Mouse (Mus musculus) CD4-positive naive resting alpha-beta T cell, adult 57 days (primary cell): Measurements from ENCODE around the gene Dnttip2. TPM values are rescaled to one million over a fixed set of nuclear protein-coding genes. Genes with fewer than 3 reads are reported as not detected.

Experiments used
- total RNA-seq: library from RNA; stranded (reverse); gene quantifications from one replicate; pipeline ENCODE4 v1.2.4, GENCODE M21; 2023

Gene Dnttip2
- total RNA-seq = 93.8 TPM

GRCm38 (mm10) chr3:122274241-122275024 is at the start of gene Dnttip2:
TSS of gene Dnttip2 (plus strand) at chr3:122274388.

GRCm38 (mm10) chr3:122245215-122245877 is 28.8 kb upstream of the Dnttip2 start, which contains the start of gene Gclm:
TSS of gene Gclm (plus strand) at chr3:122245557.

GRCm38 (mm10) chr3:122293954-122294850 is 20.0 kb downstream of the Dnttip2 start, which contains the start of gene Bcar3:
TSS of gene Bcar3 (plus strand) at chr3:122294136.

Other genes starting within 250 kb of the Dnttip2 start
- 0.44 TPM for gene Abca4, start 229.9 kb upstream of the Dnttip2 start, total RNA-seq
- 25.5 TPM for gene Gclm, start 28.8 kb upstream of the Dnttip2 start, total RNA-seq
- 8.2 TPM for gene Bcar3, start 19.7 kb downstream of the Dnttip2 start, total RNA-seq